Mouse (Mus musculus) testis, adult 2 months (tissue): ENCODE measurements at regions not wholly inside any gene's neighbourhood (a gene's known extent, or its start where the extent isn't known, plus 50 kb on each side); places are given as distances from the start of the nearest gene placed in this dataset.

Experiments
- CTCF ChIP-seq: fragments of 200-500 bp; IDR thresholded peaks from 2 replicates; pipeline ENCODE4 v1.5.1; 2012; ENCODE audit warnings: low read depth, mild to moderate bottlenecking, inconsistent platforms, low read length, moderate library complexity; ENCODE audit not compliant: control insufficient read depth, insufficient read depth, insufficient replicate concordance
- POLR2A ChIP-seq: fragments of 200-500 bp; IDR thresholded peaks from 2 replicates; pipeline ENCODE4 v1.6.1; 2012; ENCODE audit warnings: low read depth, mild to moderate bottlenecking, inconsistent platforms, low read length, moderate library complexity; ENCODE audit not compliant: control insufficient read depth

- no peak for TF ChIP-seq CTCF
- TF ChIP-seq POLR2A: no peak
Measured at GRCm38 (mm10) chr4:93675739-93676402, 340.6 kb upstream of the Tusc1 start.
